Mouse (Mus musculus) stomach, embryonic 15.5 days (tissue): ENCODE measurements around the gene Wnk2. TPM values are rescaled to one million over a fixed set of nuclear protein-coding genes. Genes with fewer than 3 reads are reported as not detected.

Source experiments
- ATAC-seq: fragments of 200-750 bp; cut with Nextera tagmentation; 2 replicates; pipeline ENCODE4 v1.8.0; 2017; ENCODE audit warnings: low read depth, moderate number of reproducible peaks, moderate TSS enrichment; ENCODE audit not compliant: insufficient read depth, low FRiP score
- H3K27ac ChIP-seq: fragments of 300-500 bp; sonication (generic); 2 replicates; pipeline ENCODE4 v1.5.1; 2015; ENCODE audit warnings: mild to moderate bottlenecking, inconsistent platforms
- H3K27me3 ChIP-seq: fragments of 300-500 bp; sonication (generic); replicated peaks from 2 replicates; pipeline ENCODE4 v1.6.1; 2015; ENCODE audit warnings: inconsistent platforms
- H3K36me3 ChIP-seq: fragments of 300-500 bp; sonication (generic); 2 replicates; pipeline ENCODE4 v1.6.1; 2015; ENCODE audit warnings: inconsistent platforms
- H3K4me1 ChIP-seq: fragments of 300-500 bp; sonication (generic); 2 replicates; pipeline ENCODE4 v1.6.1; 2015; ENCODE audit warnings: inconsistent platforms
- H3K4me2 ChIP-seq: fragments of 300-500 bp; sonication (generic); 2 replicates; pipeline ENCODE4 v1.6.1; 2015; ENCODE audit warnings: mild to moderate bottlenecking, inconsistent platforms
- H3K4me3 ChIP-seq: fragments of 300-500 bp; sonication (generic); replicated peaks from 2 replicates; pipeline ENCODE4 v1.5.1; 2015; ENCODE audit warnings: inconsistent platforms
- H3K9ac ChIP-seq: fragments of 300-500 bp; sonication (generic); 2 replicates; pipeline ENCODE4 v1.6.1; 2015; ENCODE audit warnings: inconsistent platforms
- H3K9me3 ChIP-seq: fragments of 300-500 bp; sonication (generic); 2 replicates; pipeline ENCODE4 v1.6.1; 2016; ENCODE audit warnings: inconsistent platforms
- WGBS: fragments of 180-500 bp; shearing (Covaris S2); methylation state at CpG from one replicate; pipeline ENCODE4 v1.1.7; 2015; 5-methylcytosine and 5-hydroxymethylcytosine counted together
- polyA plus RNA-seq: library from polyadenylated mRNA; unstranded; fragments of >200 nt; fragmentation: Nextera tagmentation; extraction: Ambion mirVana; gene quantifications from 2 replicates; pipeline ENCODE4 v1.2.1, GENCODE M21; 2015

The Wnk2 gene
- polyA plus RNA-seq, 1 experiment from 2014 or later, result 3.3 TPM

DNA sequence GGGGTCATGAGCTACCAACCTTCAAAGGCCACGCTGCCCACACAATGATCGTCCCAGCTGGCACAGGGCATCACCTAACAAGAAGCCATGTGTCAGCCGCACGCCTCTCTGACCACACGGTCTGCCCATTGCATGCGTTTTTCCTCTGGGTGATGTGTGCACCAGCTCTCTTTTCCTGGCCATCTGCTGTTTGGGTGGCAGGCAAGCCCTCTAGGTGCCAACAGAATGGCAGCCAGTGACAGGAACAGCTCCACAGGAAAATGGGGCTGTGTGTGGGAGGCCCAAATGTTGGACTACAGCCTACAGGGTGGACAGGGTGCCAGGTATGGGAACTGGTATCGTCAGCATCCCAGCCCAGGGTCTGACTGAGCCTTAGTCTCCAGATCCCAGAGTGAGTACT, 24.5 kb upstream of the Wnk2 start:
- H3K4me2 ChIP-seq, result no peak overlapping the region
- no peak for ATAC-seq
- H3K36me3 ChIP-seq, result no peaks in the 10 kb centered on the region
- H3K9me3 ChIP-seq, result no peaks in the 10 kb centered on the region
- H3K9ac ChIP-seq, result no peak overlapping the region
- 86% methylated on average over 7 of the region's 7 CpGs for WGBS
- no peaks in the 10 kb centered on the region for H3K27me3 ChIP-seq
- H3K4me3 ChIP-seq, result no peak overlapping the region
- H3K4me1 ChIP-seq, result no peaks in the 10 kb centered on the region
- H3K27ac ChIP-seq, result no peak overlapping the region

GRCm38 (mm10) chr13:49171729-49172128, 23.9 kb upstream of the Wnk2 start:
- Histone ChIP-seq H3K9ac (no peak overlapping the region), H3K9me3 (no peaks in the 10 kb centered on the region), H3K4me2 (no peak overlapping the region), H3K36me3 (no peaks in the 10 kb centered on the region), H3K4me3 (no peak overlapping the region), H3K4me1 (0 out of 2 replicates have a peak, but pooled peaks cover 5% of the 10 kb centered on the region), H3K27me3 (no peaks in the 10 kb centered on the region), H3K27ac (no peak overlapping the region)
- WGBS, result 61% methylated on average over 1 of the region's 1 CpGs
- no peak for ATAC-seq

DNA sequence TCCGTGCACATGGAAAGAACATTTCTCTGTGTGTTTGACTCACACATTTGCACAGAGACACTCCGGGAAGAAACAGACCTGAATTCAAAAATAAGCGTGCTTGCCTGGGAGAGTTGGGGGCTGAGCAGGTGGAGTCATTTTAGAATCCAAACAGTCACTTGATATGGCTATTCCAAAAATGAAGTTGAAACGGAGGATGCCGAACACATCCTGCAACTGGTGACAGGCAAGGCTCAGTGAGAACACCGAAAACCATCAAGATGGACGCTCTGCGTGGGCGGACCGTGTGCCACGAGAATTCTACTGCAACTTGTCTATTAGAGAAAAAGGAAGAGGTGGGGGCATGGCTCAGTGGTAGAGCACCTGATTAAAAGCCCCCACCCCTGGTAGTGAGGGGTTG, 22.8 kb upstream of the Wnk2 start:
- H3K9ac ChIP-seq, result no peak overlapping the region
- no peak for ATAC-seq
- H3K27me3 ChIP-seq, result no peaks in the 10 kb centered on the region
- H3K4me3 ChIP-seq, result no peak overlapping the region
- H3K4me2 ChIP-seq, result no peak overlapping the region
- WGBS, result 86% methylated on average over 11 of the region's 11 CpGs
- no peaks in the 10 kb centered on the region for H3K36me3 ChIP-seq
- H3K4me1 ChIP-seq, result 0 out of 2 replicates have a peak, but pooled peaks cover 5% of the 10 kb centered on the region
- H3K27ac ChIP-seq, result no peak overlapping the region
- no peaks in the 10 kb centered on the region for H3K9me3 ChIP-seq

DNA sequence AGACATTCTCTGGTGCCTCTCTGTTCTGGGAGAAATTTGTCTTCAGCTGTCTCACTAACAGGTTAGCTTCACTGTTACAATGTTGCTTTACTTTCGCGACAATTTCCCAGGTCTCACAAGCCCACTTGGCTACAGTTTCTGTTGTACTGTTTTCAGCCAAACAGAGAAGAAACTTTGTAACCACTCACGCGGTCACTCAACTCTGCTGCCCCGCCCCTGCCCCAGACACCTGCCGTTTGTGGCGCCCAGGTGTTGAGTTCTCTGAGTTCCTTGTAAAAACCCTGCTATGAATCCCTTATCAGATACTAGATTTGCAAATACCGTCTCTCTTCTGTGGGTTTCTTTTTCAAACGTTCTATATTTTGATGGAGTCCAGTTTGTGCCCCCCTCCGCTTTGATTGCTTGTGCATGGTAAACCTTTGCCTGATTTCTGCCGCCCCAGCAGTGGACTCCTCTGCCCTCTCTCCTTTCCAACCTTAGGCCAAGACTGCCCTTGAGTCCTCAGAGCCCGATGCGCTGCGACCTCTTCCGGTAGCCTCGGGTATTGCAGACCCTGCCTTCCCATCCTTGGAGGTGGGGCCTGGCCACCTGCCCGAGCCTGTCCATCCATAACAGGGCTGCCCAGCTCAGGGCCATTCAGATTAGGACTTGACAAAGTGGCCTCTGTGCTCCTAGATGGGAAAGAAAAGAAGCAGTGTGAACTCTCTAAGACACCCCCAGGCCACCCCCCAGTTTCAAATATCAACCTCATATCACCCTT, 21.8 kb upstream of the Wnk2 start:
- no peak overlapping the region for H3K4me3 ChIP-seq
- no peak overlapping the region for H3K9ac ChIP-seq
- peak; percentile 76 for ATAC-seq
- WGBS, result 14% methylated on average over 17 of the region's 17 CpGs
- H3K27ac ChIP-seq, result peak overlapping the region; percentile 38; the same call in 1 of the 2 replicates
- H3K4me1 ChIP-seq, result 0 out of 2 replicates have a peak, but pooled peaks cover 5% of the 10 kb centered on the region
- no peaks in the 10 kb centered on the region for H3K36me3 ChIP-seq
- H3K4me2 ChIP-seq, result peak overlapping the region; percentile 19; the same call in 1 of the 2 replicates
- H3K27me3 ChIP-seq, result no peaks in the 10 kb centered on the region
- no peaks in the 10 kb centered on the region for H3K9me3 ChIP-seq

GRCm38 (mm10) chr13:49167081-49167480, 19.3 kb upstream of the Wnk2 start:
- Histone ChIP-seq H3K36me3 (no peaks in the 10 kb centered on the region), H3K27ac (no peak overlapping the region), H3K4me2 (no peak overlapping the region), H3K4me1 (0 out of 2 replicates have a peak, but pooled peaks cover 5% of the 10 kb centered on the region), H3K4me3 (no peak overlapping the region), H3K9ac (no peak overlapping the region), H3K9me3 (no peaks in the 10 kb centered on the region), H3K27me3 (no peaks in the 10 kb centered on the region)
- ATAC-seq, result no peak
- 52% methylated on average over 9 of the region's 9 CpGs for WGBS

DNA sequence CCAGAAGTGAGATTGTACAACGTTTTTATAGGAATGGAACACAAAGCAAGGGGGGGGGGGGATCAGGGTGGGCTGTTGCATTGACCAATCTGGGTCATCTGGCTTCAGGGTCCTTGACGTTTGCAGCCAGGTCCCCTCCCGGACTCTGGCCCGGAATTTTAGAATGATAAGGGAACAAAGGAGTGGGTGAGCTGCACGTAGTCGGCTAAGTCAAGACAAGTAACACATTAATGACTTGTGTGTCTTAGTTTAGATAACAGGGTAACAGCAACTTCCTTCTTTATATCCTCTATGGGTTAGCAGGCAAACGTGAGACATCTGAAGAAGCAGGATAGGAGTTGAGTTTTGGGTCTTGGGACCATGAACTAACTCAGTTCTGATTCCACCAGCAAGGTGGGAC, 15.8 kb upstream of the Wnk2 start:
- no peak for ATAC-seq
- H3K27ac ChIP-seq, result no peak overlapping the region; the same call in 1 of the 2 replicates

GRCm38 (mm10) chr13:49162722-49163121, 14.9 kb upstream of the Wnk2 start:
- Histone ChIP-seq H3K4me3 (no peak overlapping the region), H3K4me1 (0 out of 2 replicates have a peak, but pooled peaks cover 5% of the 10 kb centered on the region), H3K9me3 (no peaks in the 10 kb centered on the region), H3K36me3 (no peaks in the 10 kb centered on the region), H3K27me3 (no peaks in the 10 kb centered on the region), H3K27ac (no peak overlapping the region), H3K4me2 (no peak overlapping the region), H3K9ac (no peak overlapping the region)
- ATAC-seq, result no peak
- 53% methylated on average over 4 of the region's 4 CpGs for WGBS

More for the DNA sequence above, 15.8 kb upstream of the Wnk2 start:
- WGBS, result 55% methylated on average over 7 of the region's 7 CpGs
- H3K9me3 ChIP-seq, result no peaks in the 10 kb centered on the region
- H3K4me2 ChIP-seq, result no peak overlapping the region
- no peak overlapping the region for H3K4me3 ChIP-seq
- H3K4me1 ChIP-seq, result 0 out of 2 replicates have a peak, but pooled peaks cover 5% of the 10 kb centered on the region
- no peaks in the 10 kb centered on the region for H3K36me3 ChIP-seq
- no peak overlapping the region for H3K9ac ChIP-seq
- no peaks in the 10 kb centered on the region for H3K27me3 ChIP-seq

GRCm38 (mm10) chr13:49161236-49161635, 13.4 kb upstream of the Wnk2 start:
- no peaks in the 10 kb centered on the region for H3K9me3 ChIP-seq
- H3K36me3 ChIP-seq, result no peaks in the 10 kb centered on the region
- no peak overlapping the region for H3K4me2 ChIP-seq
- no peak overlapping the region for H3K27ac ChIP-seq
- H3K4me3 ChIP-seq, result no peak overlapping the region
- ATAC-seq, result no peak
- no peak overlapping the region for H3K9ac ChIP-seq
- no peaks in the 10 kb centered on the region for H3K4me1 ChIP-seq
- 60% methylated on average over 2 of the region's 2 CpGs for WGBS
- no peaks in the 10 kb centered on the region for H3K27me3 ChIP-seq

DNA sequence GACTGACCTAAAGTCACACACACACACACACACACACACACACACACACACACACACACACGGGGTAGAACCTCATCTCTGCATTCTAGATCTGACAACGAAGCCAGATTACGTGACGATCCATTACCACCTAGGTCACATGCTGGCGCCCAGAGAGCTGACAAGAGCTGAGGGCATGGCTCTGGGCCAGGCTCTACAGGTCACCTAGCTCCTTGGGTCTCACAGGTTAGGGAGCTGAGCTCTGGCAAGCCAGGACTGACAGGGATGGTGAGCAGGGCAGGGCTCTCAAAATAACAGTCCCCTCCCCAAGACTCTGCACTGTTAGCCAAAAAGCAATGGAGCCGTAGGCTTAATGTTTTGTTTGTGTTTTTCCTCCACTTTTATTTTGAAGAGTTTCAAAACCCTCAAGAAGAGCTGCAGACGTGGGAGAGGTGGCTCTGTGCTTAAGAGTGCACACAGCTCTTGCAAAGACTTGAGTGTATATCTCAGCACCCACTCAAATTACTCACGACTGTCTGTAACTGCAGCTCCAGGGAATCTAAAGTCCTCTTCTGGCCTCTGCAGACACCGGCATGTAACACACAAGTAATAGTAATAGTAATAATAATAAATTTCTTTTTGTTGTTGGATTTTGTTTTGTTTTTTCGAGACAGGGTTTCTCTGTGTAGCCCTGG, 10.4 kb upstream of the Wnk2 start:
- no peak for ATAC-seq
- no peaks in the 10 kb centered on the region for H3K27me3 ChIP-seq
- H3K27ac ChIP-seq, result no peak overlapping the region
- 72% methylated on average over 10 of the region's 10 CpGs for WGBS
- no peaks in the 10 kb centered on the region for H3K36me3 ChIP-seq
- no peak overlapping the region for H3K4me2 ChIP-seq
- H3K4me3 ChIP-seq, result no peak overlapping the region
- no peak overlapping the region for H3K9ac ChIP-seq
- H3K9me3 ChIP-seq, result no peaks in the 10 kb centered on the region
- no peaks in the 10 kb centered on the region for H3K4me1 ChIP-seq

DNA sequence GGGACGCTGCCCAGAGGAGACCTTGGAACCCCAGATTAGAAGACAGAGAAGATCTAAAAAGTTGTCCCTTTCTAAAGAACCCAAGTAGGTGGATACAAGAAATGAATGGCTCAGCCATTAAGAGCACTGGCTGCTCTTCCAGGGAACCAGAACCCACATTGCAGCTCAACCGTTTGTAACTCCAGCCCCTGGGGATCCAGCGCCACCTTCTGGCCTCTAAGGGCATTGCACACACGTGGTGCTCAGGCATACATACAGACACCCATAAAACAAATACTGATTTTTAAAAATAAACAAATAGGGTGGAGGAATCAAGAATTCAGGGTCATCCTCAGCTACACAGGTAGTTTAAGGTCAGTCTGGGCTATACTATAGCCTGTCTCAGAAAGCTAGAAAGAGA, 8.8 kb upstream of the Wnk2 start:
- Histone ChIP-seq H3K9ac (no peak overlapping the region), H3K36me3 (no peaks in the 10 kb centered on the region), H3K4me1 (no peaks in the 10 kb centered on the region), H3K27ac (no peak overlapping the region), H3K27me3 (no peaks in the 10 kb centered on the region), H3K4me2 (no peak overlapping the region), H3K4me3 (no peak overlapping the region), H3K9me3 (no peaks in the 10 kb centered on the region)
- ATAC-seq, result no peak
- 71% methylated on average over 4 of the region's 4 CpGs for WGBS

DNA sequence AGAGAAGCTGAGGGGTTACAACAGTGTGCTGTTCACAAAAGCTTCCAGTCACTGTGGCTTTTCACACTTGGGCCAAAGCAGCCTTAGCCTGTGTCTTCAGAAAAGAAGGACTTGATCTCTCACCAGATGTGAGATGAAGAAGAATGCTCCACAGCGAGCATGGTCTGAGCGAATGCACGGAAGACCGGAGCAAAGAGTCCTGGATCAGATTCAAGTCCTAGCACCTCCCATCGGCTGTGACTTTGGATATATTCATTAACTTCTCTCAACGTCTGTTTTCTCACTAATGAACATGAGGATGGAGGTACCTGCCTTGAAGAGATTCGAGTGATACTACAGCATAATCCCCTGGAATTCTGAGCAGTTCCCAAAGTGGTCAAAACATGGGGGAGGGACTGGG, 6.8 kb upstream of the Wnk2 start:
- H3K9me3 ChIP-seq, result no peaks in the 10 kb centered on the region
- H3K9ac ChIP-seq, result no peak overlapping the region
- no peaks in the 10 kb centered on the region for H3K4me1 ChIP-seq
- H3K4me3 ChIP-seq, result no peak overlapping the region
- WGBS, result 48% methylated on average over 7 of the region's 7 CpGs
- no peaks in the 10 kb centered on the region for H3K27me3 ChIP-seq
- no peak overlapping the region for H3K4me2 ChIP-seq
- ATAC-seq, result no peak
- no peaks in the 10 kb centered on the region for H3K36me3 ChIP-seq
- no peak overlapping the region for H3K27ac ChIP-seq

GRCm38 (mm10) chr13:49154028-49154427, 6.2 kb upstream of the Wnk2 start:
- Histone ChIP-seq H3K27ac (no peak overlapping the region; the same call in 1 of the 2 replicates), H3K36me3 (no peaks in the 10 kb centered on the region), H3K4me3 (no peak overlapping the region), H3K4me2 (no peak overlapping the region; the same call in 1 of the 2 replicates), H3K9me3 (no peaks in the 10 kb centered on the region), H3K27me3 (peaks cover 4% of the 10 kb centered on the region), H3K4me1 (no peaks in the 10 kb centered on the region), H3K9ac (no peak overlapping the region)
- 65% methylated on average over 10 of the region's 10 CpGs for WGBS
- ATAC-seq, result no peak
